Mouse (Mus musculus) kidney, postnatal 0 days (tissue): Measurements from ENCODE around the gene Zfp607a. TPM values are rescaled to one million over a fixed set of nuclear protein-coding genes. Genes with fewer than 3 reads are reported as not detected.

Experiments
- ATAC-seq: fragments of 200-750 bp; cut with Nextera tagmentation; replicated peaks from 2 replicates; pipeline ENCODE4 v1.8.0; 2017; ENCODE audit warnings: low read depth, moderate number of reproducible peaks, moderate TSS enrichment, moderate library complexity; ENCODE audit not compliant: low FRiP score
- DNase-seq: peaks from one replicate; pipeline ENCODE4 v3.0.0-alpha.2; 2016; ENCODE audit warnings: low spot score
- H3K27ac ChIP-seq: fragments of 300-500 bp; sonication (generic); 2 replicates; pipeline ENCODE4 v1.5.1; 2014; ENCODE audit warnings: mild to moderate bottlenecking
- H3K27me3 ChIP-seq: fragments of 300-500 bp; sonication (generic); 2 replicates; pipeline ENCODE4 v1.6.1; 2014; ENCODE audit warnings: low read length, mixed read lengths; ENCODE audit not compliant: insufficient read depth
- H3K36me3 ChIP-seq: fragments of 300-500 bp; sonication (generic); 2 replicates; pipeline ENCODE4 v1.6.1; 2014; ENCODE audit warnings: low read length, mixed read lengths; ENCODE audit not compliant: insufficient read depth
- H3K4me1 ChIP-seq: fragments of 300-500 bp; sonication (generic); replicated peaks from 2 replicates; pipeline ENCODE4 v1.6.1; 2014; ENCODE audit warnings: antibody characterized with exemption, low read length, mixed read lengths; ENCODE audit not compliant: insufficient read depth
- H3K4me2 ChIP-seq: fragments of 300-500 bp; sonication (generic); 2 replicates; pipeline ENCODE4 v1.6.1; 2014; ENCODE audit warnings: mild to moderate bottlenecking, low read length, moderate library complexity, mixed read lengths
- H3K4me3 ChIP-seq: fragments of 300-500 bp; sonication (generic); replicated peaks from 2 replicates; pipeline ENCODE4 v1.5.1; 2014; ENCODE audit warnings: low read depth, low read length
- H3K9ac ChIP-seq: fragments of 300-500 bp; sonication (generic); 2 replicates; pipeline ENCODE4 v1.6.1; 2014; ENCODE audit warnings: low read depth, low read length
- H3K9me3 ChIP-seq: fragments of 300-500 bp; sonication (generic); replicated peaks from 2 replicates; pipeline ENCODE4 v1.6.1; 2016; ENCODE audit warnings: low read length, inconsistent platforms, mixed read lengths
- CTCF ChIP-seq: IDR thresholded peaks from 2 replicates; pipeline ENCODE4 v1.5.1; 2016; ENCODE audit warnings: antibody characterized with exemption, low read depth, mild to moderate bottlenecking, moderate library complexity
- WGBS: fragments of 180-500 bp; shearing (Covaris S2); extraction: QIAGEN DNeasy Blood & Tissue Kit; methylation state at CpG from one replicate; pipeline ENCODE4 v1.1.7; 2014; 5-methylcytosine and 5-hydroxymethylcytosine counted together
- polyA plus RNA-seq: library from polyadenylated mRNA; unstranded; fragments of >200 nt; fragmentation: Nextera tagmentation; extraction: Ambion mirVana; gene quantifications from 2 replicates; pipeline ENCODE4 v1.2.1, GENCODE M21; 2015

Gene Zfp607a
- polyA plus RNA-seq: 2.2 and 2.4 TPM in 2 replicates

GRCm38 (mm10) chr7:27857227-27857626, at the start of gene Zfp607a:
Zfp607a (plus strand) TSS chr7:27857527.
- H3K27me3 ChIP-seq: no peaks in the 10 kb centered on the region
- TF ChIP-seq CTCF: no peak
- H3K9me3 ChIP-seq: no peaks in the 10 kb centered on the region

GRCm38 (mm10) chr7:27818526-27819110, 38.7 kb upstream of the Zfp607a start:
- 95% methylated on average over 7 of the region's 7 CpGs for WGBS
- DNase-seq: no peak
- TF ChIP-seq CTCF: no peak
- Histone ChIP-seq H3K9me3 (no peaks in the 10 kb centered on the region), H3K4me1 (no peaks in the 10 kb centered on the region), H3K4me2 (no peak overlapping the region), H3K9ac (no peak overlapping the region), H3K36me3 (peaks cover 21% of the 10 kb centered on the region), H3K27me3 (no peaks in the 10 kb centered on the region), H3K27ac (no peak overlapping the region), H3K4me3 (no peak overlapping the region)
- ATAC-seq: no peak

More at GRCm38 (mm10) chr7:27857227-27857626, at the start of gene Zfp607a:
- Histone ChIP-seq H3K4me3 (no peak within 1 kb of the TSS), H3K9ac (no peak within 1 kb of the TSS), H3K4me1 (no peaks in the 10 kb centered on the region), H3K27ac (no peak within 1 kb of the TSS), H3K4me2 (no peak within 1 kb of the TSS), H3K36me3 (0 out of 2 replicates have a peak, but pooled peaks cover 7% of the 10 kb centered on the region)
- 98% methylated on average over 1 of the region's 1 CpGs for WGBS
- ATAC-seq (no peak), DNase-seq (no peak)

DNA sequence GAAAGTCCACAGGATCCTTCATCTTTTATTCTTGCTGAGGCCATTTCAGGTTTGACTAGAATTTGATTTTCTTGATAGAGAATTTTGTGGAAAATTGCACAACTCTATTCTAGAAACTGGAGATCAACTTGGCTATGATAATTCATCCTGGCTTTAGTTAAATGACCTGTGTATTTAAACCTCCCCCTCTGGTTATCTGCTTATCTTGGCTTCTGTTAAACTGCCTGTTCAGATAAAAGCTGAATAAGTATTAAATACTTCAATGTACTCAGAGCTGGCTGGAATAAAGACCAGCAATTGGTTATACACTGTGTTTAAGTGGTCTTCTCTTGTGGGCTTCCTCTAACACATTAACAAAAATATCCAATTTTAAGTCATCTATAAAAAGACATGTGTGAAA, 34.7 kb upstream of the Zfp607a start:
- no peak for TF ChIP-seq CTCF
- H3K9ac ChIP-seq: no peak overlapping the region
- no peak for ATAC-seq
- no peak overlapping the region for H3K4me3 ChIP-seq
- no peak overlapping the region for H3K27ac ChIP-seq
- peaks cover 15% of the 10 kb centered on the region; the same call in 1 of the 2 replicates for H3K36me3 ChIP-seq
- DNase-seq: no peak
- H3K9me3 ChIP-seq: no peaks in the 10 kb centered on the region; the same call in 1 of the 2 replicates
- H3K27me3 ChIP-seq: no peaks in the 10 kb centered on the region
- no peak overlapping the region for H3K4me2 ChIP-seq
- H3K4me1 ChIP-seq: no peaks in the 10 kb centered on the region

GRCm38 (mm10) chr7:27834131-27834530, 23.2 kb upstream of the Zfp607a start:
- no peak for ATAC-seq
- no peak for TF ChIP-seq CTCF

DNA sequence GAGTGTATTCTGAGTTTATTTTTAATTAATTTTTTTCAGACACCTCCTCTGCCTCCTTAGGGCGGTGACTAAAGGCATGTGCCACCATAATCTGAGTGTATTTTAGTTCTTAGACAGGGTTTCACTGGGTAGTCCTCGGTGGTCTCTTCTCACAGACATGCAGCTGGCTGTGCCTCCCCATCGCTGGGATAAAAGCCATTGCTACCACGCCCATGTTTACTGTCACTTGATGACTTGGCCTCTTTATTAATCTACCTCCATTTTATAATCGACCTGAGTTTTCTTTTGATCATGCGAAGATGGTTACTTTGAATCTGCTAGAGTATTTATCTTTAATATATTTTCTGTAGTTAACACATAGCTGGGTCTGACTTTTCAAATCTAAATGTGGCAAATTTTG, 19.4 kb upstream of the Zfp607a start:
- Histone ChIP-seq H3K9ac (peak overlapping the region; percentile 46), H3K4me1 (no peaks in the 10 kb centered on the region; the same call in 1 of the 2 replicates), H3K27me3 (no peaks in the 10 kb centered on the region), H3K4me3 (peak overlapping the region; percentile 38), H3K4me2 (peak overlapping the region; percentile 55), H3K27ac (peak overlapping the region; percentile 67), H3K36me3 (no peaks in the 10 kb centered on the region), H3K9me3 (no peaks in the 10 kb centered on the region)
- DNase-seq (peak; percentile 25), ATAC-seq (no peak)
- no peak for TF ChIP-seq CTCF
- 27% methylated on average over 6 of the region's 6 CpGs for WGBS

More at GRCm38 (mm10) chr7:27834131-27834530, 23.2 kb upstream of the Zfp607a start:
- Histone ChIP-seq H3K4me1 (no peaks in the 10 kb centered on the region; the same call in 1 of the 2 replicates), H3K9me3 (no peaks in the 10 kb centered on the region), H3K4me3 (no peak overlapping the region), H3K27me3 (no peaks in the 10 kb centered on the region), H3K9ac (no peak overlapping the region), H3K4me2 (no peak overlapping the region), H3K27ac (no peak overlapping the region), H3K36me3 (no peaks in the 10 kb centered on the region)
- WGBS: 85% methylated on average over 2 of the region's 2 CpGs
- no peak for DNase-seq

DNA sequence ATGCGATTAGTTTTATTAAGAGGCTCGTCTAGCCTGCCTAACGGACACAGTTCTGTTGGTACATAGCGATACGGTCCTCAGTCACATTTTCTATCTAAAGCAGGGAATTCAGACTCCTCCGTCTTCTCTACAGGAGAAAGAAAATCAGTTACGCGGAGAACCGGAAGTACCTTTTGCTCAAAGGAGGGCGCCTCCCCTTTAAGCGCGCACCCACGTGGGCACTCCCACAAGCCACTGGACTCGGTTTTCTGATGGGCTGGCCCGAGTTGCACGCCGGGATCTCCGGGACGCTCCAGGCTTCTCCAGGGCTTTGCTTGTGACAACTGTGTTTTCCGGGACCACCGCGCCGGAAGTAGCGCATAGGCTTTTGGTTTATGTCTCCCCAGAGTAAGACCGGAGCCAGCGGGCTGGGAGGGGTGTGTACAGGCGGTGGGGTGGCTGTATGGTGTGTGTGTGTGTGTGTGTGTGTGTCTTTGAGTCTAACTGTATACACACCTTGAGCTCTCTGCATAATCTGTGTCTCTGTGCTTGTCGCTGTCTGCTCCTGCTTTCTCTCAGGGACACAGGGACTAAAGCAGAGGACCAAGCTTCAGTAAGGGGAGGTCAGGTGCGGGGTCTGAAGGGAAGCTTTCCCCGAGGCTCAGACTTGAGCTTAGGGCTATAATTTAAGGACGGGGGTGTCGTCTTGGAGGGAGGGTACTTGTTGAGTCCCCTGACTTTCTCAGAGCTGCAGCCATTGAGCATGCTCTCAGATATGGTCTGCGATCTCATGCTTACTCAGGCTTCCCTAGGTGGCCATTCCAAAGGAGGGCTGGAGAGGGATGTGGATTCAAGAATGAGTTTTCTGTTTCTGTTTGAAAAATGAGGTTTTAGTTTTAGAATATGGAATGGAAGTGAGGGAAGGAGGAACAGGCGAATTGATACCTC, 18.7 kb upstream of the Zfp607a start, which contains the start of gene Zfp59:
TSS of gene Zfp59 (plus strand) at position 285 of the 927 bp plus-strand sequence.
- H3K4me3 ChIP-seq: peak within 1 kb of the TSS; percentile 38
- ATAC-seq (peak; percentile 98), DNase-seq (peak; percentile 97)
- 3% methylated on average over 34 of the region's 34 CpGs for WGBS
- peak within 1 kb of the TSS; percentile 67 for H3K27ac ChIP-seq
- H3K9ac ChIP-seq: peak within 1 kb of the TSS; percentile 49
- H3K9me3 ChIP-seq: no peaks in the 10 kb centered on the region
- no peak for TF ChIP-seq CTCF
- H3K4me1 ChIP-seq: no peaks in the 10 kb centered on the region; the same call in 1 of the 2 replicates
- peak within 1 kb of the TSS; percentile 55 for H3K4me2 ChIP-seq
- H3K27me3 ChIP-seq: no peaks in the 10 kb centered on the region
- H3K36me3 ChIP-seq: no peaks in the 10 kb centered on the region
